In genomic region chr17:31938539-31939260, GRCm38 (mm10) we compare ENCODE assay signal across 12 mouse cellular contexts.
A peak's percentile ranks its signal among the peaks of the same experiment; 100 is the strongest.
DNase-seq lines count a peak whose midpoint lies in the region; ATAC-seq lines count a peak whose summit lies in the region.
"Had no signal": no experiment of that assay in that cellular context is flagged by ENCODE, and none has a peak within 500 bp of the region (broad histone marks: within the 10 kb centered on the region; RNA-seq: fewer than 3 reads in every experiment).

No protein-coding gene starts in this region.

- H3K4me3 ChIP-seq in lung, embryonic 16.5 days (ENCODE audit: low read length), result no peak overlapping the region
- H3K4me3 ChIP-seq in stomach, embryonic 16.5 days (replicated peaks; ENCODE audit: low read length), result no peak overlapping the region
- H3K4me3 ChIP-seq in forebrain, embryonic 16.5 days (replicated peaks; ENCODE audit: low read length), result no peak overlapping the region
- no peak overlapping the region for H3K4me3 ChIP-seq in forebrain, embryonic 13.5 days
- H3K4me3 ChIP-seq: forebrain, embryonic 15.5 days; midbrain, embryonic 12.5 days had no signal

- H3K4me2 ChIP-seq in lung, embryonic 16.5 days (ENCODE audit: low read depth, low read length), result no peak overlapping the region
- H3K4me2 ChIP-seq in stomach, embryonic 16.5 days (ENCODE audit: low read depth, low read length), result no peak overlapping the region
- no peak overlapping the region for H3K4me2 ChIP-seq in forebrain, embryonic 16.5 days (ENCODE audit: low read length)
- no peak overlapping the region for H3K4me2 ChIP-seq in forebrain, embryonic 13.5 days
- H3K4me2 ChIP-seq: forebrain, embryonic 15.5 days; midbrain, embryonic 12.5 days had no signal

- H3K36me3 ChIP-seq in lung, embryonic 16.5 days (ENCODE audit: control insufficient read depth, insufficient read depth, low read length), result no peaks in the 10 kb centered on the region
- no peaks in the 10 kb centered on the region for H3K36me3 ChIP-seq in stomach, embryonic 16.5 days (ENCODE audit: control insufficient read depth, insufficient read depth, low read length)
- no peaks in the 10 kb centered on the region for H3K36me3 ChIP-seq in forebrain, embryonic 16.5 days (ENCODE audit: control insufficient read depth, insufficient read depth)
- H3K36me3 ChIP-seq in forebrain, embryonic 13.5 days (ENCODE audit: poor library complexity, severe bottlenecking), result no peaks in the 10 kb centered on the region
- H3K36me3 ChIP-seq: forebrain, embryonic 15.5 days; midbrain, embryonic 12.5 days had no signal

- no peak for ATAC-seq in lung, embryonic 16.5 days (ENCODE audit: low read depth)
- no peak for ATAC-seq in stomach, embryonic 16.5 days (ENCODE audit: insufficient read depth, low FRiP score)
- ATAC-seq in forebrain, embryonic 16.5 days, result no peak
- ATAC-seq in forebrain, embryonic 13.5 days, result no peak
- ATAC-seq: forebrain, embryonic 15.5 days had no signal

- DNase-seq in gastrocnemius, postnatal 4 days (ENCODE audit: low spot score in 2 of 2), result peak; percentile 12 to 14
- no peak for DNase-seq in gastrocnemius, postnatal 25 days
- no peak for DNase-seq in lung, postnatal 10 days
- peak; percentile 95 for DNase-seq in kidney, adult 9 months
- DNase-seq: adrenal gland, adult 8-10 months had no signal

- H3K27ac ChIP-seq in lung, embryonic 16.5 days (ENCODE audit: low read length), result peak overlapping the region; percentile 47
- H3K27ac ChIP-seq in stomach, embryonic 16.5 days (ENCODE audit: low read length), result no peak overlapping the region
- H3K27ac ChIP-seq in forebrain, embryonic 16.5 days (ENCODE audit: low read length), result no peak overlapping the region
- no peak overlapping the region for H3K27ac ChIP-seq in forebrain, embryonic 13.5 days
- H3K27ac ChIP-seq: forebrain, embryonic 15.5 days; liver, embryonic 14.5 days; midbrain, embryonic 12.5 days had no signal

- no peaks in the 10 kb centered on the region for H3K27me3 ChIP-seq in lung, embryonic 16.5 days (ENCODE audit: control insufficient read depth, insufficient read depth, low read depth, low read length)
- no peaks in the 10 kb centered on the region for H3K27me3 ChIP-seq in stomach, embryonic 16.5 days (ENCODE audit: control insufficient read depth, insufficient read depth, low read length)
- no peaks in the 10 kb centered on the region for H3K27me3 ChIP-seq in forebrain, embryonic 16.5 days (replicated peaks; ENCODE audit: control insufficient read depth, insufficient read depth, low read length)
- no peaks in the 10 kb centered on the region for H3K27me3 ChIP-seq in forebrain, embryonic 13.5 days
- H3K27me3 ChIP-seq: forebrain, embryonic 15.5 days; midbrain, embryonic 12.5 days had no signal

- peak overlapping the region; percentile 34; the same call in 1 of the 2 replicates for H3K9ac ChIP-seq in lung, embryonic 16.5 days (ENCODE audit: low read length)
- 0 out of 2 replicates have a peak overlapping the region, but pooled peaks have one; percentile 9 for H3K9ac ChIP-seq in stomach, embryonic 16.5 days (ENCODE audit: low read length)
- no peak overlapping the region for H3K9ac ChIP-seq in forebrain, embryonic 16.5 days (replicated peaks; ENCODE audit: low read depth, low read length)
- no peak overlapping the region for H3K9ac ChIP-seq in forebrain, embryonic 13.5 days
- H3K9ac ChIP-seq: forebrain, embryonic 15.5 days; liver, embryonic 14.5 days; midbrain, embryonic 12.5 days had no signal

- WGBS in lung, embryonic 16.5 days, result 75% methylated on average over 12 of the region's 12 CpGs
- WGBS in stomach, embryonic 16.5 days, result 68% methylated on average over 12 of the region's 12 CpGs
- 83% methylated on average over 12 of the region's 12 CpGs for WGBS in forebrain, embryonic 16.5 days
- 88% methylated on average over 12 of the region's 12 CpGs for whole genome bisulfite sequencing in forebrain, embryonic 13.5 days

- no peaks in the 10 kb centered on the region for H3K9me3 ChIP-seq in lung, embryonic 16.5 days (ENCODE audit: control insufficient read depth, low read length)
- no peaks in the 10 kb centered on the region for H3K9me3 ChIP-seq in stomach, embryonic 16.5 days (replicated peaks; ENCODE audit: control insufficient read depth, low read length)
- H3K9me3 ChIP-seq in forebrain, embryonic 16.5 days (ENCODE audit: control insufficient read depth, low read length), result no peaks in the 10 kb centered on the region
- H3K9me3 ChIP-seq in forebrain, embryonic 13.5 days (replicated peaks), result no peaks in the 10 kb centered on the region
- H3K9me3 ChIP-seq: forebrain, embryonic 15.5 days; midbrain, embryonic 12.5 days had no signal

- H3K4me1 ChIP-seq in lung, embryonic 16.5 days (replicated peaks; ENCODE audit: control insufficient read depth, insufficient read depth, low read length), result peaks cover 76% of the 10 kb centered on the region
- peaks cover 16% of the 10 kb centered on the region for H3K4me1 ChIP-seq in stomach, embryonic 16.5 days (ENCODE audit: control insufficient read depth, insufficient read depth, low read length)
- 0 out of 2 replicates have a peak, but pooled peaks cover 2% of the 10 kb centered on the region for H3K4me1 ChIP-seq in forebrain, embryonic 16.5 days (replicated peaks; ENCODE audit: control insufficient read depth, insufficient read depth, low read length)
- no peaks in the 10 kb centered on the region; the same call in 1 of the 2 replicates for H3K4me1 ChIP-seq in forebrain, embryonic 13.5 days
- H3K4me1 ChIP-seq: midbrain, embryonic 12.5 days had no signal

Comparison
In these comparisons a context has a peak if more than half of its experiments do, and no peak if none do; other contexts are left out.
1. DNase-seq: peak in gastrocnemius, postnatal 4 days (2 of 2) and kidney, adult 9 months (single experiment); none in gastrocnemius, postnatal 25 days (single experiment) and lung, postnatal 10 days (single experiment).
2. H3K9ac ChIP-seq: peak in lung, embryonic 16.5 days (single experiment) and stomach, embryonic 16.5 days (single experiment); none in forebrain, embryonic 16.5 days (single experiment) and forebrain, embryonic 13.5 days (single experiment).